Mouse (Mus musculus) CH12.LX (cell line): ENCODE results near the gene Trim13. TPM values are rescaled to one million over a fixed set of nuclear protein-coding genes. Genes with fewer than 3 reads are reported as not detected.

Experiments
- DNase-seq: peaks from one replicate; pipeline ENCODE4 v3.0.0-alpha.2; 2013; ENCODE audit errors: extremely low read depth
- H3K27ac ChIP-seq: 2 replicates; pipeline ENCODE4 v1.5.1; 2012; ENCODE audit warnings: low read depth, mild to moderate bottlenecking, control low read depth, moderate library complexity; ENCODE audit not compliant: insufficient read depth
- H3K27me3 ChIP-seq: replicated peaks from 2 replicates; pipeline ENCODE3; 2012; ENCODE audit warnings: inconsistent platforms
- H3K36me3 ChIP-seq, 2 experiments: replicated peaks in 1 of 2; 2 replicates each; pipeline versions ENCODE3 to v1.6.1; 2012; ENCODE audit warnings: inconsistent platforms in 1 of 2, low read length in 1 of 2, mild to moderate bottlenecking in 1 of 2, mixed read lengths in 1 of 2, moderate library complexity in 1 of 2; ENCODE audit not compliant: control insufficient read depth in 1 of 2, insufficient read depth in 1 of 2
- H3K4me1 ChIP-seq, 2 experiments: 2 replicates each; pipeline ENCODE4 v1.6.1; 2012; ENCODE audit warnings: inconsistent platforms in 1 of 2, moderate library complexity in 1 of 2; ENCODE audit not compliant: insufficient read depth in 2 of 2, control insufficient read depth in 1 of 2
- H3K4me2 ChIP-seq: 2 replicates; pipeline ENCODE4 v1.6.1; 2012; ENCODE audit warnings: low read depth, mild to moderate bottlenecking, control low read depth; ENCODE audit not compliant: poor library complexity, insufficient read depth, severe bottlenecking
- H3K4me3 ChIP-seq, 3 experiments: fragments of 150-350 bp in 1 of 3; sonication (generic) in 1 of 3; replicated peaks in 1 of 3; 2 replicates each; pipeline versions ENCODE3 to v1.5.1; 2011 to 2012; ENCODE audit warnings: low read depth in 2 of 3, low read length in 2 of 3, mild to moderate bottlenecking in 2 of 3, moderate library complexity in 2 of 3, control low read depth in 1 of 3, improper control_type of control experiment in 1 of 3, inconsistent platforms in 1 of 3, mixed read lengths in 1 of 3; ENCODE audit not compliant: poor library complexity in 1 of 3
- H3K79me2 ChIP-seq: replicated peaks from 2 replicates; pipeline ENCODE4 v1.6.1; 2012; ENCODE audit warnings: mild to moderate bottlenecking, moderate library complexity; ENCODE audit not compliant: control insufficient read depth, poor library complexity, insufficient read depth, severe bottlenecking; ENCODE audit errors: extremely low read depth
- H3K9ac ChIP-seq: 2 replicates; pipeline ENCODE4 v1.6.1; 2012; ENCODE audit warnings: low read depth, mild to moderate bottlenecking, control low read depth, moderate library complexity; ENCODE audit not compliant: insufficient read depth
- H3K9me3 ChIP-seq: replicated peaks from 2 replicates; pipeline ENCODE3; 2012; ENCODE audit warnings: low read length, inconsistent platforms, mixed read lengths
- BHLHE40 ChIP-seq: IDR thresholded peaks from 2 replicates; pipeline ENCODE4 v1.6.1; 2011; ENCODE audit warnings: mild to moderate bottlenecking, low read depth, low read length, improper control_type of control experiment
- CTCF ChIP-seq, 2 experiments: IDR thresholded peaks in 1 of 2; conservative IDR thresholded peaks in 1 of 2; 2 replicates each; pipeline ENCODE4 v1.5.1; 2011 to 2012; ENCODE audit warnings: low read depth in 2 of 2, low read length in 2 of 2, improper control_type of control experiment in 1 of 2, inconsistent platforms in 1 of 2, mild to moderate bottlenecking in 1 of 2, moderate library complexity in 1 of 2
- ELF1 ChIP-seq: IDR thresholded peaks from 2 replicates; pipeline ENCODE4 v1.6.1; 2014; ENCODE audit warnings: low read depth, mild to moderate bottlenecking, inconsistent platforms, low read length, improper control_type of control experiment
- EP300 ChIP-seq: IDR thresholded peaks from 2 replicates; pipeline ENCODE4 v1.6.1; 2011; ENCODE audit warnings: low read length, improper control_type of control experiment
- ETS1 ChIP-seq: conservative IDR thresholded peaks from 2 replicates; pipeline ENCODE4 v1.6.1; 2012; ENCODE audit warnings: low read depth, mild to moderate bottlenecking, inconsistent platforms, low read length, improper control_type of control experiment, moderate library complexity
- GABPA ChIP-seq: IDR thresholded peaks from 2 replicates; pipeline ENCODE4 v1.6.1; 2012; ENCODE audit warnings: low read depth, low read length, improper control_type of control experiment, inconsistent platforms; ENCODE audit not compliant: insufficient replicate concordance
- HCFC1 ChIP-seq: IDR thresholded peaks from 2 replicates; pipeline ENCODE4 v1.6.1; 2012; ENCODE audit warnings: low read depth, mild to moderate bottlenecking, inconsistent platforms, low read length, improper control_type of control experiment
- IRF4 ChIP-seq: IDR thresholded peaks from 2 replicates; pipeline ENCODE4 v1.6.1; 2014; ENCODE audit warnings: low read depth, mild to moderate bottlenecking, inconsistent platforms, low read length, improper control_type of control experiment
- JUND ChIP-seq: conservative IDR thresholded peaks from 2 replicates; pipeline ENCODE4 v1.6.1; 2011; ENCODE audit warnings: low read depth, low read length, improper control_type of control experiment
- MAFK ChIP-seq: IDR thresholded peaks from 2 replicates; pipeline ENCODE4 v1.6.1; 2011; ENCODE audit warnings: low read length, improper control_type of control experiment; ENCODE audit not compliant: insufficient replicate concordance
- MAX ChIP-seq: IDR thresholded peaks from 2 replicates; pipeline ENCODE4 v1.6.1; 2011; ENCODE audit warnings: low read length, improper control_type of control experiment
- MAZ ChIP-seq: IDR thresholded peaks from 2 replicates; pipeline ENCODE4 v1.6.1; 2012; ENCODE audit warnings: low read depth, mild to moderate bottlenecking, inconsistent platforms, low read length, improper control_type of control experiment, moderate library complexity
- MEF2A ChIP-seq: IDR thresholded peaks from 2 replicates; pipeline ENCODE4 v1.6.1; 2014; ENCODE audit warnings: low read depth, mild to moderate bottlenecking, inconsistent platforms, low read length, improper control_type of control experiment, borderline replicate concordance
- MYC ChIP-seq: IDR thresholded peaks from 2 replicates; pipeline ENCODE4 v1.6.1; 2011; ENCODE audit warnings: low read depth, mild to moderate bottlenecking, improper control_type of control experiment, low read length
- NELFE ChIP-seq: IDR thresholded peaks from 2 replicates; pipeline ENCODE4 v1.6.1; 2011; ENCODE audit warnings: low read depth, low read length, improper control_type of control experiment
- NRF1 ChIP-seq: IDR thresholded peaks from 2 replicates; pipeline ENCODE4 v1.6.1; 2014; ENCODE audit warnings: low read depth, mild to moderate bottlenecking, inconsistent platforms, low read length, improper control_type of control experiment, moderate library complexity
- PAX5 ChIP-seq: IDR thresholded peaks from 2 replicates; pipeline ENCODE4 v1.6.1; 2012; ENCODE audit warnings: low read length, inconsistent platforms, mixed read lengths
- POLR2A ChIP-seq: IDR thresholded peaks from 2 replicates; pipeline ENCODE4 v1.6.1; 2011; ENCODE audit warnings: low read depth, mild to moderate bottlenecking, improper control_type of control experiment, low read length
- POLR2AphosphoS2 ChIP-seq: IDR thresholded peaks from 2 replicates; pipeline ENCODE4 v1.6.1; 2011; ENCODE audit warnings: low read depth, low read length, improper control_type of control experiment
- RCOR1 ChIP-seq: conservative IDR thresholded peaks from 2 replicates; pipeline ENCODE4 v1.6.1; 2012; ENCODE audit warnings: low read depth, mild to moderate bottlenecking, inconsistent platforms, low read length, improper control_type of control experiment
- SIN3A ChIP-seq: IDR thresholded peaks from 2 replicates; pipeline ENCODE4 v1.6.1; 2012; ENCODE audit warnings: low read length, improper control_type of control experiment, inconsistent platforms
- SMC3 ChIP-seq: IDR thresholded peaks from 2 replicates; pipeline ENCODE4 v1.6.1; 2011; ENCODE audit warnings: low read depth, low read length, improper control_type of control experiment
- UBTF ChIP-seq: IDR thresholded peaks from 2 replicates; pipeline ENCODE4 v1.6.1; 2012; ENCODE audit warnings: low read depth, mild to moderate bottlenecking, inconsistent platforms, low read length, improper control_type of control experiment, moderate library complexity
- USF1 ChIP-seq: IDR thresholded peaks from 2 replicates; pipeline ENCODE4 v1.6.1; 2014; ENCODE audit warnings: low read depth, mild to moderate bottlenecking, inconsistent platforms, low read length, improper control_type of control experiment
- ZC3H11A ChIP-seq: IDR thresholded peaks from 2 replicates; pipeline ENCODE4 v1.6.1; 2012; ENCODE audit warnings: low read depth, mild to moderate bottlenecking, inconsistent platforms, low read length, improper control_type of control experiment
- ZNF384 ChIP-seq: IDR thresholded peaks from 2 replicates; pipeline ENCODE4 v1.6.1; 2012; ENCODE audit warnings: low read depth, low read length, improper control_type of control experiment, inconsistent platforms
- dilution Hi-C: fragments of 300-500 bp; cut with MboI; formaldehyde crosslinking; loops from 2 replicates; pipeline ENCODE4 v1.14.3; 2020; ENCODE audit warnings: low sequenced_read_pairs; ENCODE audit not compliant: extremely low pct_unique_long_range_greater_than_20kb, extremely low pct_ligation_motif_present
- in situ Hi-C: fragments of 300-500 bp; cut with MboI; formaldehyde crosslinking; loops from 3 replicates; pipeline ENCODE4 v1.14.3; 2019; ENCODE audit warnings: low sequenced_read_pairs, low pct_ligation_motif_present, low pct_unique_long_range_greater_than_20kb, mixed read lengths
- polyA plus RNA-seq: library from polyadenylated mRNA; unstranded; fragments of >175 nt; gene quantifications from 2 replicates; pipeline ENCODE4 v1.2.1, GENCODE M21; 2012; ENCODE audit warnings: low read depth; ENCODE audit not compliant: insufficient read length
- total RNA-seq, 2 experiments: library from RNA; depleted of rRNA; stranded (reverse); fragments of 300-350 nt in 1 of 2; fragments of >200 nt in 1 of 2; gene quantifications; 2 replicates each; pipeline ENCODE4 v1.2.3; 2012 to 2014

Gene Trim13
- total and polyA plus RNA-seq, 3 experiments: 3.2 to 7.9 (median 5.7) TPM

DNA sequence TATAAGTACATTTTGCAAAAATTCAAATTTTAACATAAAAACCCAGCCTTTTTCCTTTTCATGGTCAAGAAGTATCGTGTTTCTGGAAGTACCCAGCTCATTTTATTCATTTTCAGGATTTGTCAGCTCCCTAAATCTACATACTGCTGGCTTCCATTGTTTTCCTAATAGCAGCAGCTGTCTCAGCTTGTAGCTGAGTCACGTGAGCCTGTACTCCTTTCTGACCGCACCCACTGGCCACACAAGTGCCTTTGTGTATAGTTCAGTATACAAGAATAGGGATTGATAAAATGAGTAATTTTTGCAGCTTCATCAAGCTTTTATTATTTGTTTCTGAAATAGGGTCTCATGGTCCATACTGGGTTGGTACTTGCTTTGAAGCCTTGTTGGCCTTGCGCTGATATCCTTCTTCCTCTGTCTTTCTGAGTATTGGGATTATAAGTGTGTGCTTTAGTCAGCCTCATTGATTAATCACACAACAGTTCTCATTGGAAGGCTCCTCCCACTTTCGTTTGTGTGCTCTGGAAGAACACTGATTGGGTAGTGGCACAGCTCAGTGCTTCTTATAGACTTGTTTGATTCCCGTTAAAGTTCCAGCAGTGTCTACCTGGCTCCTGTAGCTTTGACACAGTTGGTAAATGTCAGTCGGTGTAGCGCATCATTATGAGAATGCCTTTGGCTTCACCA is 5.2 kb downstream of the Trim13 start:
- DNase-seq: no peak
- dilution Hi-C loops: no loop called here
- Histone ChIP-seq H3K4me2 (no peak overlapping the region), H3K36me3 (peaks cover 7 to 30% of the 10 kb centered on the region in 2 experiments), H3K9me3 (no peaks in the 10 kb centered on the region), H3K27ac (no peak overlapping the region), H3K4me3 (no peak overlapping the region), H3K79me2 (no peaks in the 10 kb centered on the region), H3K9ac (no peak overlapping the region), H3K27me3 (no peaks in the 10 kb centered on the region), H3K4me1 (peaks cover 5 to 7% of the 10 kb centered on the region in 2 experiments; a peak in 2 of 4 replicates)
- TF ChIP-seq ETS1 (no peak), CTCF (conservative IDR thresholded peaks at IDR 0.05 in 1 of 2, IDR thresholded peaks at IDR 0.05 in 1 of 2; ENCODE audit: low read depth in 2 of 2, low read length in 2 of 2) (no peak), MEF2A (no peak), EP300 (no peak), POLR2A (no peak), IRF4 (no peak), BHLHE40 (no peak), MYC (no peak), PAX5 (no peak), SIN3A (no peak), MAFK (no peak), UBTF (no peak), JUND (no peak), MAZ (no peak), NRF1 (no peak), RCOR1 (no peak), ELF1 (no peak), MAX (no peak), USF1 (no peak)
- in situ Hi-C loops: no loop called here

DNA sequence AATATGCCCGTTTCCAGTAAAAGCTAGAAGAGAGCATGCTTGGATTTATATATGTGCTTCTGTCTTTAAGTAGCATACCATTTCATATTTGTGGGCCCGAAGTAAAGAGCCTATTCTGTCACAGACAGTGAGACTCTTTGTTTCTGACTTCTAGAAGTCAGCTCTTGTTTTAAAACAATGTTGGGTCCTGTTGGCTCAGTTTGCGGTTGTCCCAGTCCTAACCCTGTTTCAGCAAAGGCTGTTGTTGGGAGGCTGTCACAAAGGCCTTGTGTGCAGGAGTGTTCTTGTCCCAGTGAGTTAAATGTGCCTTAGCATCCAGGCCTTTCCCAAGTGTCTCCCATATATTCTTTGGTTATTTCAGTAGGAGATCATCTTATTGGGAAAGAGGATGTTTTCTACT is 6.0 kb downstream of the Trim13 start:
- H3K27ac ChIP-seq: no peak overlapping the region
- H3K9me3 ChIP-seq: no peaks in the 10 kb centered on the region
- dilution Hi-C loops: no loop called here
- no peaks in the 10 kb centered on the region for H3K79me2 ChIP-seq
- in situ Hi-C loops: no loop called here
- H3K4me2 ChIP-seq: no peak overlapping the region
- no peak overlapping the region for H3K9ac ChIP-seq
- no peaks in the 10 kb centered on the region for H3K27me3 ChIP-seq
- H3K4me1 ChIP-seq: peaks cover 5 to 7% of the 10 kb centered on the region in 2 experiments; a peak in 2 of 4 replicates
- TF ChIP-seq EP300 (no peak), BHLHE40 (no peak), MAX (no peak), GABPA (no peak), POLR2AphosphoS2 (no peak), HCFC1 (no peak), ZC3H11A (no peak), MEF2A (no peak), POLR2A (no peak), ZNF384 (no peak), SMC3 (no peak), RCOR1 (no peak), JUND (no peak), NELFE (no peak), SIN3A (no peak), IRF4 (no peak)
- H3K4me3 ChIP-seq: no peak overlapping the region
- no peak for DNase-seq
- peaks cover 7 to 30% of the 10 kb centered on the region in 2 experiments for H3K36me3 ChIP-seq
